8 mouse cellular contexts compared by ENCODE assay signal in genomic region chr16:33891099-33891498, GRCm38 (mm10).
DNase-seq lines count a peak whose midpoint lies in the region; TF ChIP-seq lines count a peak whose summit lies in the region.

No protein-coding gene starts in this region.

- no peak overlapping the region for H3K4me3 ChIP-seq in left cerebral cortex, adult 2 months

- DNase-seq in left cerebral cortex, adult 2 months (ENCODE audit: extremely low spot score in 1 of 2, low spot score in 2 of 2): no peak
- no peak for DNase-seq in left cerebral cortex, postnatal 14 days (ENCODE audit: low spot score in 2 of 2)
- DNase-seq in adrenal gland, postnatal 25 days: peak; percentile 60
- DNase-seq in kidney, adult 11 months: peak; percentile 49
- peak; percentile 37 for DNase-seq in mesoderm, embryonic 11.5 days (ENCODE audit: low read depth, low spot score)
- no peak for DNase-seq in natural killer cell, adult 2 months (ENCODE audit: low spot score in 2 of 2)
- no peak for DNase-seq in left cerebral cortex, postnatal 4 days
- no peak for DNase-seq in layer of hippocampus, postnatal 25 days (ENCODE audit: extremely low spot score in 1 of 2, low spot score in 1 of 2)

- H3K27ac ChIP-seq in left cerebral cortex, adult 2 months: peak overlapping the region; percentile 15; the same call in 1 of the 2 replicates

- TF ChIP-seq CTCF in left cerebral cortex, adult 2 months (IDR thresholded peaks at IDR 0.05): no peak

- intact Hi-C loops in left cerebral cortex, adult 2 months (cut with DNase I): no loop called here
- intact Hi-C loops in left cerebral cortex, postnatal 14 days (cut with DNase I): loop anchor here (5.0 kb wide), 2 partner anchors 51 to 59 kb away; no protein-coding TSS in a partner anchor
- intact Hi-C loops in left cerebral cortex, postnatal 4 days (cut with DNase I): no loop called here

Comparison
In these comparisons a context has a peak if more than half of its experiments do, and no peak if none do; other contexts are left out.
1. DNase-seq: peak in adrenal gland, postnatal 25 days (single experiment), kidney, adult 11 months (single experiment) and mesoderm, embryonic 11.5 days (single experiment); none in left cerebral cortex, adult 2 months (0 of 2), left cerebral cortex, postnatal 14 days (0 of 2), natural killer cell, adult 2 months (0 of 2), left cerebral cortex, postnatal 4 days (single experiment) and layer of hippocampus, postnatal 25 days (0 of 2).